Mouse (Mus musculus): ENCODE data around the gene Tbc1d25.

GRCm38 (mm10) chrX:8139480-8139879 lies 36.5 kb downstream of the Tbc1d25 start:
- no peak for TF ChIP-seq HCFC1 (IDR thresholded peaks at IDR 0.05; ENCODE audit: borderline replicate concordance, insufficient read depth, low read length)
- no peak for TF ChIP-seq CHD2 (IDR thresholded peaks at IDR 0.05; ENCODE audit: low read depth, low read length)
- no peak for TF ChIP-seq ZC3H11A (IDR thresholded peaks at IDR 0.05; ENCODE audit: borderline replicate concordance, low read depth, low read length)
